Mouse (Mus musculus): ENCODE results near the gene Slc47a1.

DNA sequence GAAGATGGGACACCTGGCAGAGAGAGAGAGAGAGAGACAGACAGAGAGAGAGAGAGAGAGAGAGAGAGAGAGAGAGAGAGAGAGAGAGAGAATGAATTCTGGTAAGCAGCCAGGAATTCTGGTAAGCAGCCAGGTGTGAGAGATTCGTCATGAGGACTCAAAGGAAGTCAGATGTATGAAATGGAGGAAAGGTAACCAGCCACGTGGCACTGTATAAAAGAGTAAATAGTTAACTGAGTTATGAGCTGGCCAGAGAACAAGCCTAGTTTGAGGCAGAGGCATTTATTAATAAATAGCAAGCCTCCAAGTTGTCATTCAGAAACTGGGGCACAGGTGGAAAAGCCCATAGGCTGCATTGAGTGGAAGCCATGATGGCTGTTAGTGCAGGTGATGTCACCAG lies 80.2 kb downstream of the Slc47a1 start:
- no peak for TF ChIP-seq POLR2A (IDR thresholded peaks at IDR 0.05; ENCODE audit: insufficient read depth, low read length)
- TF ChIP-seq CTCF (IDR thresholded peaks at IDR 0.05; ENCODE audit: low read depth, low read length) = no peak
- TF ChIP-seq EP300 (IDR thresholded peaks at IDR 0.05; ENCODE audit: insufficient read depth, low read depth, low read length) = no peak
